Comparison of ENCODE assay signal across 10 mouse cellular contexts in genomic region chr10:120736508-120737069, GRCm38 (mm10).
DNase-seq lines count a peak whose midpoint lies in the region; ATAC-seq and TF ChIP-seq lines count a peak whose summit lies in the region.
"Had no signal": no experiment of that assay in that cellular context is flagged by ENCODE, and none has a peak within 500 bp of the region (broad histone marks: within the 10 kb centered on the region; RNA-seq: fewer than 3 reads in every experiment).

No protein-coding gene starts in this region.

- DNase-seq in kidney, postnatal 10 days, result no peak
- DNase-seq in embryonic facial prominence, embryonic 14.5 days (ENCODE audit: low spot score), result no peak
- no peak for DNase-seq in hindbrain, postnatal 0 days (ENCODE audit: low spot score)
- no peak for DNase-seq in adrenal gland, adult 18-20 months (ENCODE audit: low spot score in 2 of 2)
- DNase-seq in ovary, postnatal 10 days (ENCODE audit: low spot score), result no peak
- no peak for DNase-seq in lung, adult 18-20 months
- DNase-seq: cerebellum, postnatal 25 days had no signal

- no peak for TF ChIP-seq CTCF in hindbrain, postnatal 0 days (IDR thresholded peaks at IDR 0.05; ENCODE audit: low read depth)

- H3K4me2 ChIP-seq in kidney, embryonic 16.5 days (replicated peaks; ENCODE audit: low read depth, low read length), result no peak overlapping the region
- peak overlapping the region; percentile 58 for H3K4me2 ChIP-seq in embryonic facial prominence, embryonic 14.5 days (ENCODE audit: low read depth, low read length)
- peak overlapping the region; percentile 52 for H3K4me2 ChIP-seq in hindbrain, postnatal 0 days (ENCODE audit: low read depth, low read length)
- peak overlapping the region; percentile 49 for H3K4me2 ChIP-seq in neural tube, embryonic 15.5 days

- peak; percentile 51 for ATAC-seq in kidney, embryonic 16.5 days (ENCODE audit: low FRiP score, low TSS enrichment)
- no peak for ATAC-seq in embryonic facial prominence, embryonic 14.5 days (ENCODE audit: low read depth)
- ATAC-seq in hindbrain, postnatal 0 days, result no peak
- no peak for ATAC-seq in neural tube, embryonic 15.5 days (ENCODE audit: low FRiP score)
- ATAC-seq: activated CD4-positive, CD25-positive, alpha-beta regulatory T cell, adult 4 months had no signal

- WGBS in kidney, embryonic 16.5 days, result 42% methylated on average over 14 of the region's 14 CpGs
- WGBS in embryonic facial prominence, embryonic 14.5 days, result 32% methylated on average over 14 of the region's 14 CpGs
- WGBS in hindbrain, postnatal 0 days, result 20% methylated on average over 14 of the region's 14 CpGs
- 17% methylated on average over 14 of the region's 14 CpGs for WGBS in neural tube, embryonic 15.5 days

- H3K4me1 ChIP-seq in kidney, embryonic 16.5 days (ENCODE audit: insufficient read depth, low read length), result peaks cover 9% of the 10 kb centered on the region
- 0 out of 2 replicates have a peak, but pooled peaks cover 6% of the 10 kb centered on the region for H3K4me1 ChIP-seq in embryonic facial prominence, embryonic 14.5 days (ENCODE audit: control insufficient read depth, insufficient read depth, low read length)
- H3K4me1 ChIP-seq in hindbrain, postnatal 0 days (ENCODE audit: insufficient read depth, low read length), result no peaks in the 10 kb centered on the region; the same call in 1 of the 2 replicates
- peaks cover 15% of the 10 kb centered on the region for H3K4me1 ChIP-seq in neural tube, embryonic 15.5 days

- no peak overlapping the region for H3K27ac ChIP-seq in kidney, embryonic 16.5 days (ENCODE audit: low read length)
- H3K27ac ChIP-seq in embryonic facial prominence, embryonic 14.5 days (replicated peaks; ENCODE audit: low read depth, low read length), result no peak overlapping the region
- no peak overlapping the region for H3K27ac ChIP-seq in hindbrain, postnatal 0 days
- H3K27ac ChIP-seq in neural tube, embryonic 15.5 days (replicated peaks), result no peak overlapping the region

- H3K9me3 ChIP-seq in kidney, embryonic 16.5 days (ENCODE audit: low read length), result no peaks in the 10 kb centered on the region
- no peaks in the 10 kb centered on the region for H3K9me3 ChIP-seq in embryonic facial prominence, embryonic 14.5 days (ENCODE audit: control insufficient read depth, low read length)
- H3K9me3 ChIP-seq in hindbrain, postnatal 0 days (ENCODE audit: low read length), result no peaks in the 10 kb centered on the region
- H3K9me3 ChIP-seq in neural tube, embryonic 15.5 days (replicated peaks), result no peaks in the 10 kb centered on the region

- peaks cover 8% of the 10 kb centered on the region; the same call in 1 of the 2 replicates for H3K27me3 ChIP-seq in kidney, embryonic 16.5 days (ENCODE audit: insufficient read depth, low read length)
- no peaks in the 10 kb centered on the region for H3K27me3 ChIP-seq in embryonic facial prominence, embryonic 14.5 days (replicated peaks; ENCODE audit: control insufficient read depth, insufficient read depth, low read length)
- no peaks in the 10 kb centered on the region for H3K27me3 ChIP-seq in hindbrain, postnatal 0 days (ENCODE audit: insufficient read depth, low read length)
- H3K27me3 ChIP-seq in neural tube, embryonic 15.5 days (replicated peaks), result no peaks in the 10 kb centered on the region; the same call in 1 of the 2 replicates

- H3K9ac ChIP-seq in kidney, embryonic 16.5 days (replicated peaks; ENCODE audit: low read length), result no peak overlapping the region
- no peak overlapping the region for H3K9ac ChIP-seq in embryonic facial prominence, embryonic 14.5 days (ENCODE audit: low read depth, low read length)
- 0 out of 2 replicates have a peak overlapping the region, but pooled peaks have one; percentile 3 for H3K9ac ChIP-seq in hindbrain, postnatal 0 days (replicated peaks; ENCODE audit: low read length)
- H3K9ac ChIP-seq in neural tube, embryonic 15.5 days (replicated peaks), result no peak overlapping the region

- H3K36me3 ChIP-seq in kidney, embryonic 16.5 days (ENCODE audit: insufficient read depth, low read length), result no peaks in the 10 kb centered on the region
- no peaks in the 10 kb centered on the region for H3K36me3 ChIP-seq in embryonic facial prominence, embryonic 14.5 days (ENCODE audit: control insufficient read depth, insufficient read depth, low read length)
- H3K36me3 ChIP-seq in hindbrain, postnatal 0 days (ENCODE audit: insufficient read depth, low read length), result no peaks in the 10 kb centered on the region
- no peaks in the 10 kb centered on the region for H3K36me3 ChIP-seq in neural tube, embryonic 15.5 days

- H3K4me3 ChIP-seq in kidney, embryonic 16.5 days (ENCODE audit: low read length), result no peak overlapping the region
- peak overlapping the region; percentile 20; the same call in 1 of the 2 replicates for H3K4me3 ChIP-seq in embryonic facial prominence, embryonic 14.5 days (ENCODE audit: low read depth, low read length)
- H3K4me3 ChIP-seq in hindbrain, postnatal 0 days (ENCODE audit: low read length), result no peak overlapping the region
- H3K4me3 ChIP-seq in neural tube, embryonic 15.5 days (replicated peaks), result no peak overlapping the region
